Mouse (Mus musculus) CD8-positive naive resting alpha-beta T cell, adult 57 days (primary cell): Measurements from ENCODE around the gene Gm8298. TPM values are rescaled to one million over a fixed set of nuclear protein-coding genes. Genes with fewer than 3 reads are reported as not detected.

Experiments used
- total RNA-seq: library from RNA; stranded (reverse); gene quantifications from one replicate; pipeline ENCODE4 v1.2.4, GENCODE M21; 2023

Gene Gm8298
- not detected for total RNA-seq

DNA sequence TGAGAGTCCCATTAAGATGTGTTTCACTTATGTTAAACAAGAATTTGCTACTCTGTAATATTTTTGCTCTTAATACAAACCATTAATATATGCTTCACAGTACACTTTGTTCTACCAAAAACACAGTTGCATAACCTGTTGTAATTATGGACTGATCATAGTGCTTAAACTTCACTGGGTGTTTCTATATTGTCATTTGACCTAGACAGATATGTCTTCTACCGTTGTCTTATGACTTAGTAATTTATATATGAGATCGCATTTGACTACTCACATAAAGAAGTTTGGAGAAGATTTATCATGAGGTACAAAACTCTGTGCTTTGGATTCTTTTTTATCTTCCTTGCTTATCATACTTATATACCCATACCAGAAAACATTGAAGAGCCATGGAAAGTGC is at the start of gene Gm8298:
Gene Gm8298, plus strand, starts transcription at position 301 of the 400 bp plus-strand sequence.

GRCm38 (mm10) chr3:59924914-59925313 is 64.1 kb downstream of the Gm8298 start, which contains the start of gene C130079G13Rik:
C130079G13Rik (plus strand) TSS chr3:59925214.

Other genes starting within 250 kb of the Gm8298 start
- gene Gm5538, start 131.3 kb upstream of the Gm8298 start, total RNA-seq = 1.3 TPM
- gene C130079G13Rik, start 64.2 kb downstream of the Gm8298 start, total RNA-seq = not detected
- not detected for gene Aadacl2, start 145.7 kb downstream of the Gm8298 start, total RNA-seq
- gene Aadac, start 164.7 kb downstream of the Gm8298 start, total RNA-seq = not detected
- not detected for gene Sucnr1, start 220.8 kb downstream of the Gm8298 start, total RNA-seq